Mouse (Mus musculus): ENCODE measurements around the gene Pam. TPM values are rescaled to one million over a fixed set of nuclear protein-coding genes. Genes with fewer than 3 reads are reported as not detected.

Pam gene
- polyA plus RNA-seq, 1 experiment from 2014 or later = 77.3 TPM

DNA sequence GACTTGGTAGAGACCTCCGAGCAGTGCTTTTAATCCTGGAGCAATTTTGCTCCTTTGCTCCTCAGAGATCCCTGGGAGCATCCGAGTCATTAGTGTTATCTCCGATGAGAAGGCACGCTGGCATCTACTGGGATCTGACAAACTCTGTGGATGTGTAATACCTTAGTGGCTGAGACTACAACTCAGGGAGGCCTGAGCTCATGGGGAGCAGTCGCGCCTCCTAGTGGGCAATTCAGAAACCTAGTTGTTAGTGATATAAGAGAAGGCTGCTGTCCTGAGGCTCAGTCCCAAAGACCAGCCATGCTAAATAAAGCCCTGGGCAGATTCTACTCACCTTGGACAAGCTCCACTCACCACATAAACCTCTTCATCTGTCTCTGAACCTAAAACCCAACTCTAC, 23.4 kb downstream of the Pam start:
- no peaks in the 10 kb centered on the region for H3K27me3 ChIP-seq (ENCODE audit: control insufficient read depth, insufficient read depth, low read length)
- 55% methylated on average over 6 of the region's 6 CpGs for WGBS
- no peak for ATAC-seq (ENCODE audit: insufficient number of reproducible peaks, insufficient read depth, low FRiP score, low read depth)

DNA sequence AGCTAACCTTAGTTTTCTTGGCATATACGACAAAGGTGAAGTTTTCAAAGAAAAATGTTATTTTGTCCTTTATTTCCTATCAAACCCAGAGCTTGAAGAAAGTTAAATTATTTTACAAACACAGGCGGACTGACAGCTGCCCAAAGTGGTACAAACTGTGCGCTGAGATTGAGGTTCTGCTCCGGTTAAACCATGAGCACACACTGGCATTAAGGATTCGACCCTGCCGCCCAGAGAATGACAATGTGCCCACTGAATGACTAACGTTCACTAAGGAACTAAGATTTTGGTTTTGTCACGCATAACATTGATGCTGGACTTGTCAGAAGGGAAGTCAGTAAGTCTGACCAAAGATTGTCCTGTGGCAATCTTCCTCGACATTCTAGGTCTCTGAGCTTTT, 24.0 kb downstream of the Pam start:
- peaks cover 4% of the 10 kb centered on the region; the same call in 1 of the 2 replicates for H3K9me3 ChIP-seq (ENCODE audit: control insufficient read depth, low read depth, low read length)
- no peak overlapping the region for H3K4me3 ChIP-seq (ENCODE audit: low read depth, low read length)
- no peak overlapping the region for H3K27ac ChIP-seq (ENCODE audit: low read length)
- 88% methylated on average over 9 of the region's 9 CpGs for WGBS
- H3K4me2 ChIP-seq (replicated peaks; ENCODE audit: low read depth, low read length) = no peak overlapping the region
- no peak overlapping the region for H3K9ac ChIP-seq (replicated peaks; ENCODE audit: low read depth, low read length)
- no peak for ATAC-seq (ENCODE audit: insufficient number of reproducible peaks, insufficient read depth, low FRiP score, low read depth)
- no peaks in the 10 kb centered on the region for H3K27me3 ChIP-seq (ENCODE audit: control insufficient read depth, insufficient read depth, low read length)
- no peaks in the 10 kb centered on the region for H3K36me3 ChIP-seq (ENCODE audit: control insufficient read depth, insufficient read depth, low read length)
- 0 out of 2 replicates have a peak, but pooled peaks cover 3% of the 10 kb centered on the region for H3K4me1 ChIP-seq (ENCODE audit: control insufficient read depth, insufficient read depth, low read length)

More for the DNA sequence above, 23.4 kb downstream of the Pam start:
- Histone ChIP-seq H3K27ac (ENCODE audit: low read length) (no peak overlapping the region), H3K4me1 (ENCODE audit: control insufficient read depth, insufficient read depth, low read length) (0 out of 2 replicates have a peak, but pooled peaks cover 3% of the 10 kb centered on the region), H3K9me3 (ENCODE audit: control insufficient read depth, low read depth, low read length) (peaks cover 4% of the 10 kb centered on the region; the same call in 1 of the 2 replicates), H3K4me2 (replicated peaks; ENCODE audit: low read depth, low read length) (no peak overlapping the region), H3K9ac (replicated peaks; ENCODE audit: low read depth, low read length) (no peak overlapping the region), H3K4me3 (ENCODE audit: low read depth, low read length) (no peak overlapping the region), H3K36me3 (ENCODE audit: control insufficient read depth, insufficient read depth, low read length) (no peaks in the 10 kb centered on the region)

DNA sequence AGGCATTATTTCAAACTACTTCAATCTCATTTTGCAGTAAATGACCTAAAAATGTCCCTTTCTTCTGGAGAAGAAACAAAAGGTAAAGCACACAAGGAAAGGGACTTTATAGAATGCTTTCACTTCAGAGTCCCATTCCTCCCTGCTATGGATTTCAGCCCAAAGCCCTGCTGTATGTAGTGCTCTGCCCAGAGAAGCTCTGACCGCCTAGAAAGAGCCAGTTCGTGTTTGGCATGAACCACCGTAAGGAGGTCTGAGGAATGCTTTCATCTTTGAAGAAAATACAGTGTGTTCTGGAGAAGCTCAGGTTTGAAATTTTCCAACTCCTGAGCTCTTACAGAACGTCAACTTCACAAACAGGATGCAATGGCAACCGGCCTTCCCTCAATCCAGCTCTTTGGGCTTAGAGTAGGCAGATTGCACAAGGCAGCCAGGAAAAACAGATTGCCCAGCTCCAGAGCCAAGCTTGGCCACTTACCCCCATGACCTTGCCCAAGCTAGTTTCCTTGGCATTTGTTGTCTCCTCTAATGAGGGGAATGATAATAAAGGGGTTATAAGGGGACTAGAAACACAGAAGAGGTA, 24.6 kb downstream of the Pam start:
- H3K27me3 ChIP-seq (ENCODE audit: control insufficient read depth, insufficient read depth, low read length) = no peaks in the 10 kb centered on the region
- WGBS = 54% methylated on average over 5 of the region's 5 CpGs
- H3K9me3 ChIP-seq (ENCODE audit: control insufficient read depth, low read depth, low read length) = peaks cover 4% of the 10 kb centered on the region; the same call in 1 of the 2 replicates
- H3K4me1 ChIP-seq (ENCODE audit: control insufficient read depth, insufficient read depth, low read length) = 0 out of 2 replicates have a peak, but pooled peaks cover 3% of the 10 kb centered on the region
- no peak overlapping the region for H3K9ac ChIP-seq (replicated peaks; ENCODE audit: low read depth, low read length)
- H3K4me2 ChIP-seq (replicated peaks; ENCODE audit: low read depth, low read length) = no peak overlapping the region
- ATAC-seq (ENCODE audit: insufficient number of reproducible peaks, insufficient read depth, low FRiP score, low read depth) = no peak
- no peaks in the 10 kb centered on the region for H3K36me3 ChIP-seq (ENCODE audit: control insufficient read depth, insufficient read depth, low read length)
- no peak overlapping the region for H3K27ac ChIP-seq (ENCODE audit: low read length)
- H3K4me3 ChIP-seq (ENCODE audit: low read depth, low read length) = no peak overlapping the region

DNA sequence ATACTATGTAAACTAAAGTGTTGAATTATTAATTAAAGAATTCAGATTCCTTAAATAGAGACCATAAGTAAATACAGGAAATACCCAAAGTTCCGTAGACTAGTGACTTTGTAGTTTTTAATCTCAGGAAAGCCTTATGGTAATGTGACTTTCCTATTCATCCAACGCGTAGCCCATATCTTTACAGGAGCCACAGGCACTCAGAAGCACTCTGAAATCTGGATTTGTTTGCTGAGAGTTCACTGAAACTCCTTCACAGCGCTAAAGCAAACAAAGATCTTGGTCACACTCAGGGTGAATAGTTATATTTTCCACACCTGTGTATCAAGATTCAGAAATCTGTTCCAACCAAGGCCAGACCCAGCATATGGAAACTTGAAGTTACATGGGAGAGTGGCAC, 27.3 kb downstream of the Pam start:
- H3K27me3 ChIP-seq (ENCODE audit: control insufficient read depth, insufficient read depth, low read length) = no peaks in the 10 kb centered on the region
- H3K4me2 ChIP-seq (replicated peaks; ENCODE audit: low read depth, low read length) = no peak overlapping the region
- ATAC-seq (ENCODE audit: insufficient number of reproducible peaks, insufficient read depth, low FRiP score, low read depth) = no peak
- no peaks in the 10 kb centered on the region for H3K36me3 ChIP-seq (ENCODE audit: control insufficient read depth, insufficient read depth, low read length)
- H3K27ac ChIP-seq (ENCODE audit: low read length) = no peak overlapping the region
- no peak overlapping the region for H3K4me3 ChIP-seq (ENCODE audit: low read depth, low read length)
- 82% methylated on average over 4 of the region's 4 CpGs for whole genome bisulfite sequencing
- H3K9ac ChIP-seq (replicated peaks; ENCODE audit: low read depth, low read length) = no peak overlapping the region
- 0 out of 2 replicates have a peak, but pooled peaks cover under 1% of the 10 kb centered on the region for H3K4me1 ChIP-seq (ENCODE audit: control insufficient read depth, insufficient read depth, low read length)
- H3K9me3 ChIP-seq (ENCODE audit: control insufficient read depth, low read depth, low read length) = peaks cover 4% of the 10 kb centered on the region; the same call in 1 of the 2 replicates

DNA sequence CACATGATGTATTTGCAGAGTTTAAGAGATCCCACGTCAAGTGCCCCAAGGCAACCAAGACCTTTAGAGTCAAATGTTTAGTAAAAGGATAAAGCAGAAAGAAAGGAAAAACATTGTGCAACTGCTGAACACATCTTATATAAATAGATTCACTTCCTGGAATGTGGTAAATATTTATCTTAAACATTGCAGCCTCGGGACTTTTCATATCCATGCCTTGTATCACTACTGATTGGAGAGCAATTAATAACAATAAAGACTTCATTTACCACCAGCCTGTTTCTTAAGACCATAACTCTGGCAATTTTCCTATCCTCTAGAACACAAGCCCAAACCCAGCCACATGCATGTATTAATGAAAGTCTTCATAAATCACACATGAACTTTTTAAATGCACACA, 33.4 kb downstream of the Pam start:
- H3K4me3 ChIP-seq (ENCODE audit: low read depth, low read length) = no peak overlapping the region
- WGBS = 9% methylated on average over 2 of the region's 2 CpGs
- no peaks in the 10 kb centered on the region for H3K9me3 ChIP-seq (ENCODE audit: control insufficient read depth, low read depth, low read length)
- no peak overlapping the region for H3K4me2 ChIP-seq (replicated peaks; ENCODE audit: low read depth, low read length)
- peaks cover 3% of the 10 kb centered on the region; the same call in 1 of the 2 replicates for H3K4me1 ChIP-seq (ENCODE audit: control insufficient read depth, insufficient read depth, low read length)
- no peak for ATAC-seq (ENCODE audit: insufficient number of reproducible peaks, insufficient read depth, low FRiP score, low read depth)
- H3K9ac ChIP-seq (replicated peaks; ENCODE audit: low read depth, low read length) = no peak overlapping the region
- no peaks in the 10 kb centered on the region for H3K27me3 ChIP-seq (ENCODE audit: control insufficient read depth, insufficient read depth, low read length)
- no peaks in the 10 kb centered on the region for H3K36me3 ChIP-seq (ENCODE audit: control insufficient read depth, insufficient read depth, low read length)
- no peak overlapping the region for H3K27ac ChIP-seq (ENCODE audit: low read length)

DNA sequence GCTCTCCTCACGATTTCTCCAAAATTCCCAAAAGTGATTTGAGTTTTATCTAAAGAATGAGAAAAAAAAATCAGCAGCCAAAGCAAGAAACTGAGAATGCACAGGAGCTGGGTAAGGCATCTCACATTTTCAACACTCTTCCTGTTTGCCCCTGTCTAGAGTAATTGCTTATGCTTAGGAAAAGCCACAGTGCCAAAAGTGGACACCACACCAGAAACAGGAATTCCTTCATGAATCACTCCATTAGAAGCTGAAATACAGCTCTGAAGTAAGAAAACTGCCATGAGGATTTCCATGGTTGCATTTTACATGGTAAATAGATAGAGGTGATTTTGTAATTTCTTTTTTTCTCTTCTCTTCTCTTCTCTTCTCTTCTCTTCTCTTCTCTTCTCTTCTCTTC, 36.0 kb downstream of the Pam start:
- Histone ChIP-seq H3K27ac (ENCODE audit: low read length) (no peak overlapping the region), H3K27me3 (ENCODE audit: control insufficient read depth, insufficient read depth, low read length) (no peaks in the 10 kb centered on the region), H3K36me3 (ENCODE audit: control insufficient read depth, insufficient read depth, low read length) (no peaks in the 10 kb centered on the region), H3K4me3 (ENCODE audit: low read depth, low read length) (no peak overlapping the region), H3K4me1 (ENCODE audit: control insufficient read depth, insufficient read depth, low read length) (peaks cover 3% of the 10 kb centered on the region; the same call in 1 of the 2 replicates), H3K9ac (replicated peaks; ENCODE audit: low read depth, low read length) (no peak overlapping the region), H3K9me3 (ENCODE audit: control insufficient read depth, low read depth, low read length) (no peaks in the 10 kb centered on the region), H3K4me2 (replicated peaks; ENCODE audit: low read depth, low read length) (no peak overlapping the region)
- 69% methylated on average over 1 of the region's 1 CpGs for WGBS
- no peak for ATAC-seq (ENCODE audit: insufficient number of reproducible peaks, insufficient read depth, low FRiP score, low read depth)

DNA sequence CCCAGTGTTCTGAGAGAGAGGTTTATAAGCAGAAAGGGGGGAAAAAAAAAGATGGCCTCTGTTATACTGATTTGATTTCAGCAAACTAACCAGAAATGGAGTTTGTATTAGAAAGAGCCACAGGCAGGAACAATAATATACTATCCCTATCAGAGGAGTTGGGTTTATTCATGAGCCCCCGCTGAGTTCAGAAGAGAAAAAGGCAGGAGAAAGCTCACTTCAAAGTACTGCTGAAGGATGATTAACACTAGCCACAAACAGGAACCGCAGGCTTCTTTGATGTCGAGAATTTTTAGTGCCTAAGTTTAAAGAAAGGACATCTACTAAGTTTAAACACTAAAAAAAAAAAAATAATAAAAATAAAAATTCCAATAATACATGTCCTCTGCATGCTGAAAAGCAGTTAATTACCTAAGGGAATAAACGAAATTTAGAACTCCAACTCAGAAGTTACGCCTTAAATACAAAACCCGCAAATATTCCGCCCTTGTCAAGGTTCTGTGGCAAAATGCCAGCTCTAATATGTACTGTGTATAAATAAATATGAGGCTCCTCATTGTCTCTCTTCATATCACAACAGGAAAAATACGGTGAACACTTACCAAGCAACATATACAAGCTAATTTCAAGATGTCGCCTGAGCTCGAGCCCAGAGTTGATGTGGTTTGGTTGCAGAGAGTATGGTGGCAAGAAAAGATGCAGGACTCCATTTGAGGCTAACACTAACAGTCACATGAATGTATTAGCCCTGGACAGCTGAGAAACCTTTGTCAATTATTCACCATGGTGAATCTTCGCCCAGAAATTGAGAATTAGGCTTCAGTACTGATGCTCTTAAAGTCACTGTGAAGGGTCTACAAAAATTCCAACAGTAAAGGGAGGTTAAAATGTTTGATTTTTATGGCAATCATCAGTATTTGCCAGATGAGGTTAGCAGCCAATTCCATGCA, 38.2 kb downstream of the Pam start:
- no peak overlapping the region for H3K4me2 ChIP-seq (replicated peaks; ENCODE audit: low read depth, low read length)
- H3K4me3 ChIP-seq (ENCODE audit: low read depth, low read length) = no peak overlapping the region
- H3K4me1 ChIP-seq (ENCODE audit: control insufficient read depth, insufficient read depth, low read length) = peaks cover 3% of the 10 kb centered on the region; the same call in 1 of the 2 replicates
- H3K27me3 ChIP-seq (ENCODE audit: control insufficient read depth, insufficient read depth, low read length) = no peaks in the 10 kb centered on the region
- no peak for ATAC-seq (ENCODE audit: insufficient number of reproducible peaks, insufficient read depth, low FRiP score, low read depth)
- 65% methylated on average over 11 of the region's 11 CpGs for WGBS
- H3K27ac ChIP-seq (ENCODE audit: low read length) = no peak overlapping the region
- H3K36me3 ChIP-seq (ENCODE audit: control insufficient read depth, insufficient read depth, low read length) = no peaks in the 10 kb centered on the region
- no peak overlapping the region for H3K9ac ChIP-seq (replicated peaks; ENCODE audit: low read depth, low read length)
- H3K9me3 ChIP-seq (ENCODE audit: control insufficient read depth, low read depth, low read length) = no peaks in the 10 kb centered on the region

DNA sequence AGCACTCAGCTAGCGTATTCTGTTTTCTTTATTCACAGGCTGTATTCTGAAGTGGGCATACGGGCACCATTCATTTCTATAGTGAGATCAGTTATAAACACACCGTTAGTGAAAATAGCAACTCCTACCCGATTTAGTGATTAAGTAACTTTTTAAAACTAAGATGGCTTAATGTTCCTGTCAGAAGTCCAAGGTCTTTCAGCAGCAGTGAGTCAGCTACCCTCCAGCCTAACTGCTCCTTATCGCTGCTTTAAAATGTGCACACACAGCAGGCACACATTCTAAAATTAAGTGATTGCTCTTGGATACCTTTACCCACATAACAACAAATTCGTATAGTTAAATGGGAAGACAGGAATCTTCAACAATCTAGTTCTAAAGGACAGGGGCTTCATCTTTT, 39.2 kb downstream of the Pam start:
- no peaks in the 10 kb centered on the region for H3K4me1 ChIP-seq (ENCODE audit: control insufficient read depth, insufficient read depth, low read length)
- no peak overlapping the region for H3K4me2 ChIP-seq (replicated peaks; ENCODE audit: low read depth, low read length)
- no peaks in the 10 kb centered on the region for H3K9me3 ChIP-seq (ENCODE audit: control insufficient read depth, low read depth, low read length)
- H3K9ac ChIP-seq (replicated peaks; ENCODE audit: low read depth, low read length) = no peak overlapping the region
- WGBS = 65% methylated on average over 6 of the region's 6 CpGs
- H3K27ac ChIP-seq (ENCODE audit: low read length) = no peak overlapping the region
- no peaks in the 10 kb centered on the region for H3K36me3 ChIP-seq (ENCODE audit: control insufficient read depth, insufficient read depth, low read length)
- ATAC-seq (ENCODE audit: insufficient number of reproducible peaks, insufficient read depth, low FRiP score, low read depth) = no peak
- H3K27me3 ChIP-seq (ENCODE audit: control insufficient read depth, insufficient read depth, low read length) = no peaks in the 10 kb centered on the region
- no peak overlapping the region for H3K4me3 ChIP-seq (ENCODE audit: low read depth, low read length)

Measured in stomach, embryonic 14.5 days (tissue).